Mouse (Mus musculus) testis, adult 2 months (tissue): Measurements from ENCODE around the gene Usp39. TPM values are rescaled to one million over a fixed set of nuclear protein-coding genes. Genes with fewer than 3 reads are reported as not detected.

ENCODE experiments used
- H3K27ac ChIP-seq: fragments of 200-500 bp; 2 replicates; pipeline ENCODE4 v1.5.1; 2012; ENCODE audit warnings: low read depth, low read length; ENCODE audit not compliant: control insufficient read depth, insufficient read depth
- H3K27me3 ChIP-seq: fragments of 200-500 bp; 2 replicates; pipeline ENCODE4 v1.6.1; 2012; ENCODE audit warnings: mild to moderate bottlenecking, low read length, moderate library complexity; ENCODE audit not compliant: control insufficient read depth, insufficient read depth
- H3K36me3 ChIP-seq: fragments of 200-500 bp; 2 replicates; pipeline ENCODE4 v1.6.1; 2012; ENCODE audit warnings: mild to moderate bottlenecking, low read length; ENCODE audit not compliant: control insufficient read depth, insufficient read depth
- H3K4me1 ChIP-seq: fragments of 200-500 bp; 2 replicates; pipeline ENCODE4 v1.6.1; 2012; ENCODE audit warnings: low read length; ENCODE audit not compliant: control insufficient read depth, insufficient read depth
- H3K4me3 ChIP-seq: fragments of 200-500 bp; 2 replicates; pipeline ENCODE4 v1.5.1; 2012; ENCODE audit warnings: low read depth, mild to moderate bottlenecking, low read length, moderate library complexity, mixed read lengths; ENCODE audit not compliant: control insufficient read depth
- CTCF ChIP-seq: fragments of 200-500 bp; IDR thresholded peaks from 2 replicates; pipeline ENCODE4 v1.5.1; 2012; ENCODE audit warnings: low read depth, mild to moderate bottlenecking, inconsistent platforms, low read length, moderate library complexity; ENCODE audit not compliant: control insufficient read depth, insufficient read depth, insufficient replicate concordance
- POLR2A ChIP-seq: fragments of 200-500 bp; IDR thresholded peaks from 2 replicates; pipeline ENCODE4 v1.6.1; 2012; ENCODE audit warnings: low read depth, mild to moderate bottlenecking, inconsistent platforms, low read length, moderate library complexity; ENCODE audit not compliant: control insufficient read depth
- polyA plus RNA-seq: library from polyadenylated mRNA; depleted of rRNA; stranded (reverse); fragments of >200 nt; gene quantifications from 2 replicates; pipeline ENCODE4 v1.2.3, GENCODE M21; 2012; rRNA removed

Usp39 gene
- polyA plus RNA-seq, 1 experiment, result 29.3 TPM

- Histone ChIP-seq H3K27ac (no peak overlapping the region), H3K27me3 (no peaks in the 10 kb centered on the region), H3K4me3 (no peak overlapping the region), H3K4me1 (no peaks in the 10 kb centered on the region), H3K36me3 (no peaks in the 10 kb centered on the region)
- no peak for TF ChIP-seq CTCF
- no peak for TF ChIP-seq POLR2A
Observed at GRCm38 (mm10) chr6:72276141-72276540, 68.8 kb downstream of the Usp39 start.

GRCm38 (mm10) chr6:72275527-72275926 is 69.5 kb downstream of the Usp39 start:
- Histone ChIP-seq H3K4me1 (no peaks in the 10 kb centered on the region), H3K27me3 (no peaks in the 10 kb centered on the region), H3K4me3 (no peak overlapping the region), H3K36me3 (no peaks in the 10 kb centered on the region), H3K27ac (no peak overlapping the region)
- TF ChIP-seq POLR2A (no peak), CTCF (no peak)

GRCm38 (mm10) chr6:72273153-72273552 is 71.8 kb downstream of the Usp39 start:
- Histone ChIP-seq H3K27me3 (no peaks in the 10 kb centered on the region), H3K4me1 (no peaks in the 10 kb centered on the region), H3K27ac (no peak overlapping the region), H3K36me3 (no peaks in the 10 kb centered on the region), H3K4me3 (no peak overlapping the region)
- TF ChIP-seq POLR2A, result no peak
- no peak for TF ChIP-seq CTCF

- H3K4me3 ChIP-seq, result no peak overlapping the region
- no peaks in the 10 kb centered on the region for H3K36me3 ChIP-seq
- no peaks in the 10 kb centered on the region for H3K4me1 ChIP-seq
- no peaks in the 10 kb centered on the region for H3K27me3 ChIP-seq
- H3K27ac ChIP-seq, result no peak overlapping the region
- TF ChIP-seq CTCF (no peak), POLR2A (no peak)
Observed at GRCm38 (mm10) chr6:72272161-72272696, 72.8 kb downstream of the Usp39 start.

GRCm38 (mm10) chr6:72270952-72271519 is 73.9 kb downstream of the Usp39 start:
- no peak overlapping the region for H3K27ac ChIP-seq
- no peaks in the 10 kb centered on the region for H3K36me3 ChIP-seq
- no peak overlapping the region for H3K4me3 ChIP-seq
- H3K27me3 ChIP-seq, result no peaks in the 10 kb centered on the region
- H3K4me1 ChIP-seq, result no peaks in the 10 kb centered on the region
- TF ChIP-seq CTCF, result no peak
- no peak for TF ChIP-seq POLR2A

- no peak for TF ChIP-seq CTCF
- TF ChIP-seq POLR2A, result no peak
- no peak overlapping the region for H3K4me3 ChIP-seq
- no peaks in the 10 kb centered on the region for H3K4me1 ChIP-seq
- no peaks in the 10 kb centered on the region for H3K36me3 ChIP-seq
- H3K27me3 ChIP-seq, result no peaks in the 10 kb centered on the region
- no peak overlapping the region for H3K27ac ChIP-seq
Observed at GRCm38 (mm10) chr6:72270258-72270657, 74.7 kb downstream of the Usp39 start.

Other genes with a start within 250 kb of the Usp39 start
- 21.0 and 27.7 TPM in 2 replicates for gene St3gal5, start 247.6 kb downstream of the Usp39 start, polyA plus RNA-seq
- gene Atoh8, start 109.6 kb downstream of the Usp39 start, polyA plus RNA-seq, result 390 and 420 TPM in 2 replicates
- 0.06 and 0.16 TPM in 2 replicates for gene Sftpb, start 40.6 kb downstream of the Usp39 start, polyA plus RNA-seq
- gene 0610030E20Rik, start 2.1 kb upstream of the Usp39 start, polyA plus RNA-seq, result 19.6 and 21.5 TPM in 2 replicates
- gene Tmem150a, start 10.3 kb upstream of the Usp39 start, polyA plus RNA-seq, result 6.6 and 8.7 TPM in 2 replicates
- 284 and 298 TPM in 2 replicates for gene Rnf181, start 21.8 kb upstream of the Usp39 start, polyA plus RNA-seq
- gene Vamp5, start 35.3 kb upstream of the Usp39 start, polyA plus RNA-seq, result 25.8 and 26.6 TPM in 2 replicates
- 14.8 and 16.0 TPM in 2 replicates for gene Vamp8, start 45.5 kb upstream of the Usp39 start, polyA plus RNA-seq
- 4.0 and 4.1 TPM in 2 replicates for gene Ggcx, start 69.1 kb upstream of the Usp39 start, polyA plus RNA-seq
- gene Mat2a, start 94.4 kb upstream of the Usp39 start, polyA plus RNA-seq, result 55.5 and 67.4 TPM in 2 replicates
- gene Sh2d6, start 176.5 kb upstream of the Usp39 start, polyA plus RNA-seq, result 76.8 and 77.0 TPM in 2 replicates
- gene Capg, start 199.2 kb upstream of the Usp39 start, polyA plus RNA-seq, result 1.3 and 4.1 TPM in 2 replicates